In the genomic region with DNA sequence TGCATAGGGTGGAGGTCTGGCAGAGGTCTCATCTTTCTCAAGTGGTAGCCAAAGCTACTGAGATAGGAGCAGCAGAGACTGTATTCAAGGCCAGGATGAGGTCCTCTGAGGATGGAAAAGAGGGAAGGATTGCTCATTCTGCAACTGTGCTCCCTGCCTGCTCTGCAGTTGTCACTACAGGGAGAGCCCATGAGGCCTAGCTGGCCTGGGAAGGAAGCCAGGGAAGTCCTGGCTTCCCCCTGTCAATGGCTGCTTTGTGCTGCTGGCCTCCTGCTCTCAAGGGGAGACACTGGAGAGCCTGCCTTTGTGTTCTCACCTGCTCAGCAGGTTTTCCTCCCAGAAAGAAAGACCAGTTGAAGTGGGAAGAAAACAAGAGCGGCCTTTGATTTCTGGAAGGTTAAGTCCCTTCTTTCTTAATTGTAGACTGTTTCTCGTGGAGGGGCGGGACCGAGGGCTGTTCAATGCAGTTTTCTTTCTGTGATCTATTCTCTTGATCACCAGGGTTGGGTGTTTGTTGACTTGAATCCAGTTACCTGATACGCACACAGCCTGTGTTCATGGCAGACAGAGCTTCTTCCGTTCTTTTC, we compare ENCODE assay signal across 9 mouse cellular contexts.
DNase-seq lines count a peak whose midpoint lies in the region; ATAC-seq and TF ChIP-seq lines count a peak whose summit lies in the region.
"Had no signal": no experiment of that assay in that cellular context is flagged by ENCODE, and none has a peak within 500 bp of the region (broad histone marks: within the 10 kb centered on the region; RNA-seq: fewer than 3 reads in every experiment).

No protein-coding gene starts in this region.

- TF ChIP-seq CTCF in gastrocnemius, adult 2 months (IDR thresholded peaks at IDR 0.05): no peak

- no peaks in the 10 kb centered on the region for H3K9me3 ChIP-seq in forebrain, embryonic 12.5 days
- H3K9me3 ChIP-seq in intestine, embryonic 16.5 days (ENCODE audit: control insufficient read depth, low read length): no peaks in the 10 kb centered on the region
- no peaks in the 10 kb centered on the region for H3K9me3 ChIP-seq in midbrain, embryonic 15.5 days
- H3K9me3 ChIP-seq: midbrain, embryonic 12.5 days had no signal

- intact Hi-C loops in gastrocnemius, adult 2 months (cut with DNase I): loop anchor here (10.0 kb wide), 1 partner anchor 52 kb away; no protein-coding TSS in a partner anchor
- intact Hi-C loops in gastrocnemius, postnatal 36 days (cut with DNase I): no loop called here

- H3K27me3 ChIP-seq in forebrain, embryonic 12.5 days: no peaks in the 10 kb centered on the region
- H3K27me3 ChIP-seq in intestine, embryonic 16.5 days (replicated peaks; ENCODE audit: control insufficient read depth, insufficient read depth, low read length): no peaks in the 10 kb centered on the region
- H3K27me3 ChIP-seq in midbrain, embryonic 15.5 days (replicated peaks): no peaks in the 10 kb centered on the region
- H3K27me3 ChIP-seq: midbrain, embryonic 12.5 days had no signal

- H3K27ac ChIP-seq in gastrocnemius, adult 2 months: peak overlapping the region; percentile 73
- peak overlapping the region; percentile 54; the same call in 1 of the 2 replicates for H3K27ac ChIP-seq in forebrain, embryonic 12.5 days
- H3K27ac ChIP-seq in intestine, embryonic 16.5 days (ENCODE audit: low read length): peak overlapping the region; percentile 30; the same call in 1 of the 2 replicates
- H3K27ac ChIP-seq in midbrain, embryonic 15.5 days: 0 out of 2 replicates have a peak overlapping the region, but pooled peaks have one; percentile 15

- no peak overlapping the region for H3K4me3 ChIP-seq in gastrocnemius, adult 2 months
- H3K4me3 ChIP-seq in forebrain, embryonic 12.5 days (replicated peaks): no peak overlapping the region
- H3K4me3 ChIP-seq in intestine, embryonic 16.5 days (ENCODE audit: low read length): no peak overlapping the region
- H3K4me3 ChIP-seq in midbrain, embryonic 15.5 days: no peak overlapping the region
- H3K4me3 ChIP-seq: midbrain, embryonic 12.5 days had no signal

- 20% methylated on average over 6 of the region's 6 CpGs for WGBS in forebrain, embryonic 12.5 days
- 66% methylated on average over 6 of the region's 6 CpGs for WGBS in intestine, embryonic 16.5 days
- WGBS in midbrain, embryonic 15.5 days: 46% methylated on average over 6 of the region's 6 CpGs

- no peak for ATAC-seq in forebrain, embryonic 12.5 days (ENCODE audit: low FRiP score)
- ATAC-seq in intestine, embryonic 16.5 days: peak; percentile 57; the same call in 1 of the 2 replicates
- ATAC-seq in midbrain, embryonic 15.5 days (replicated peaks): no peak

- peak; percentile 52 for DNase-seq in gastrocnemius, adult 2 months
- DNase-seq in gastrocnemius, postnatal 36 days: no peak
- DNase-seq in Muller cell, postnatal 12 days (ENCODE audit: inconsistent ontology term): peak; percentile 70
- DNase-seq in ovary, postnatal 36 days (ENCODE audit: low spot score): no peak
- DNase-seq in left cerebral cortex, adult 11 months (ENCODE audit: low spot score): no peak

- peaks cover 28% of the 10 kb centered on the region for H3K4me1 ChIP-seq in forebrain, embryonic 12.5 days
- H3K4me1 ChIP-seq in intestine, embryonic 16.5 days (ENCODE audit: control insufficient read depth, insufficient read depth, low read length): peaks cover 18% of the 10 kb centered on the region
- H3K4me1 ChIP-seq in midbrain, embryonic 15.5 days: peaks cover 18% of the 10 kb centered on the region

- no peaks in the 10 kb centered on the region for H3K36me3 ChIP-seq in forebrain, embryonic 12.5 days (replicated peaks)
- H3K36me3 ChIP-seq in intestine, embryonic 16.5 days (ENCODE audit: control insufficient read depth, insufficient read depth, low read length): no peaks in the 10 kb centered on the region
- no peaks in the 10 kb centered on the region for H3K36me3 ChIP-seq in midbrain, embryonic 15.5 days (replicated peaks)
- H3K36me3 ChIP-seq: midbrain, embryonic 12.5 days had no signal

- no peak overlapping the region for H3K4me2 ChIP-seq in forebrain, embryonic 12.5 days
- H3K4me2 ChIP-seq in intestine, embryonic 16.5 days (ENCODE audit: low read depth, low read length): no peak overlapping the region
- H3K4me2 ChIP-seq in midbrain, embryonic 15.5 days: no peak overlapping the region
- H3K4me2 ChIP-seq: midbrain, embryonic 12.5 days had no signal

- no peak overlapping the region for H3K9ac ChIP-seq in forebrain, embryonic 12.5 days
- H3K9ac ChIP-seq in intestine, embryonic 16.5 days (ENCODE audit: low read depth, low read length): no peak overlapping the region
- no peak overlapping the region for H3K9ac ChIP-seq in midbrain, embryonic 15.5 days
- H3K9ac ChIP-seq: midbrain, embryonic 12.5 days had no signal

Comparison
In these comparisons a context has a peak if more than half of its experiments do, and no peak if none do; other contexts are left out.
1. DNase-seq: peak in gastrocnemius, adult 2 months (single experiment) and Muller cell, postnatal 12 days (single experiment); none in gastrocnemius, postnatal 36 days (0 of 2), ovary, postnatal 36 days (single experiment) and left cerebral cortex, adult 11 months (single experiment).
2. H3K27ac ChIP-seq: peak in every context shown above with its lines; median percentile 73 in gastrocnemius, adult 2 months; 54 in forebrain, embryonic 12.5 days; 30 in intestine, embryonic 16.5 days; 15 in midbrain, embryonic 15.5 days.